Mouse (Mus musculus): ENCODE measurements at regions not wholly inside any gene's neighbourhood (a gene's known extent, or its start where the extent isn't known, plus 50 kb on each side); places are given as distances from the start of the nearest gene placed in this dataset.

- Histone ChIP-seq H3K9me3 (replicated peaks; ENCODE audit: low read length) (peaks cover 24% of the 10 kb centered on the region), H3K9ac (ENCODE audit: insufficient read depth, low read depth) (no peak overlapping the region), H3K36me3 (replicated peaks in 1 of 2; ENCODE audit: control insufficient read depth in 1 of 2, insufficient read depth in 1 of 2, low read length in 1 of 2) (peaks cover 26 to 46% of the 10 kb centered on the region in 2 experiments), H3K4me2 (ENCODE audit: insufficient read depth, low read depth, poor library complexity, severe bottlenecking) (no peak overlapping the region), H3K79me2 (replicated peaks; ENCODE audit: control insufficient read depth, extremely low read depth, insufficient read depth, poor library complexity, severe bottlenecking) (no peaks in the 10 kb centered on the region), H3K27me3 (replicated peaks) (no peaks in the 10 kb centered on the region), H3K4me3 (replicated peaks in 1 of 3; ENCODE audit: low read depth in 2 of 3, low read length in 2 of 3, poor library complexity in 1 of 3) (no peak overlapping the region), H3K4me1 (ENCODE audit: control insufficient read depth in 1 of 2, insufficient read depth in 2 of 2) (peaks cover 5 to 16% of the 10 kb centered on the region in 2 experiments; a peak in 3 of 4 replicates), H3K27ac (ENCODE audit: insufficient read depth, low read depth) (no peak overlapping the region)
- in situ Hi-C loops (cut with MboI; ENCODE audit: low pct_ligation_motif_present, low pct_unique_long_range_greater_than_20kb, low sequenced_read_pairs) (no loop called here), dilution Hi-C loops (cut with MboI; ENCODE audit: extremely low pct_ligation_motif_present, extremely low pct_unique_long_range_greater_than_20kb, low sequenced_read_pairs) (no loop called here)
- no peak for DNase-seq (ENCODE audit: extremely low read depth)
- TF ChIP-seq ZKSCAN1 (IDR thresholded peaks at IDR 0.05; ENCODE audit: borderline replicate concordance, low read depth, low read length) (no peak), POLR2A (IDR thresholded peaks at IDR 0.05; ENCODE audit: low read depth, low read length) (no peak), ZC3H11A (IDR thresholded peaks at IDR 0.05; ENCODE audit: low read depth, low read length) (no peak), NRF1 (IDR thresholded peaks at IDR 0.05; ENCODE audit: low read depth, low read length) (no peak), MYC (IDR thresholded peaks at IDR 0.05; ENCODE audit: low read depth, low read length) (no peak), POLR2AphosphoS2 (IDR thresholded peaks at IDR 0.05; ENCODE audit: low read depth, low read length) (no peak), HCFC1 (IDR thresholded peaks at IDR 0.05; ENCODE audit: low read depth, low read length) (no peak), RCOR1 (conservative IDR thresholded peaks at IDR 0.05; ENCODE audit: low read depth, low read length) (no peak), RAD21 (IDR thresholded peaks at IDR 0.05; ENCODE audit: low read depth, low read length) (no peak), MAX (IDR thresholded peaks at IDR 0.05; ENCODE audit: low read length) (no peak), CTCF (conservative IDR thresholded peaks at IDR 0.05 in 1 of 2, IDR thresholded peaks at IDR 0.05 in 1 of 2; ENCODE audit: low read depth in 2 of 2, low read length in 2 of 2) (no peak), USF1 (IDR thresholded peaks at IDR 0.05; ENCODE audit: low read depth, low read length) (no peak), PAX5 (IDR thresholded peaks at IDR 0.05; ENCODE audit: low read length) (no peak), TBP (conservative IDR thresholded peaks at IDR 0.05; ENCODE audit: low read depth, low read length) (no peak), SIN3A (IDR thresholded peaks at IDR 0.05; ENCODE audit: low read length) (no peak), ETS1 (conservative IDR thresholded peaks at IDR 0.05; ENCODE audit: low read depth, low read length) (no peak), USF2 (conservative IDR thresholded peaks at IDR 0.05; ENCODE audit: low read depth, low read length) (no peak), ZNF384 (IDR thresholded peaks at IDR 0.05; ENCODE audit: low read depth, low read length) (no peak), E2F4 (IDR thresholded peaks at IDR 0.05; ENCODE audit: insufficient replicate concordance, low read depth, low read length) (no peak)
Observed at GRCm38 (mm10) chr10:43769026-43769425, 132.5 kb downstream of the Qrsl1 start.

- H3K79me2 ChIP-seq (replicated peaks; ENCODE audit: control insufficient read depth, extremely low read depth, insufficient read depth, poor library complexity, severe bottlenecking), result no peaks in the 10 kb centered on the region
- DNase-seq (ENCODE audit: extremely low read depth), result no peak
- H3K9me3 ChIP-seq (replicated peaks; ENCODE audit: low read length), result no peaks in the 10 kb centered on the region
- H3K4me1 ChIP-seq (ENCODE audit: control insufficient read depth in 1 of 2, insufficient read depth in 2 of 2), result no peaks in the 10 kb centered on the region
- H3K27ac ChIP-seq (ENCODE audit: insufficient read depth, low read depth), result no peak overlapping the region
- H3K27me3 ChIP-seq (replicated peaks), result no peaks in the 10 kb centered on the region
- H3K4me2 ChIP-seq (ENCODE audit: insufficient read depth, low read depth, poor library complexity, severe bottlenecking), result no peak overlapping the region
- H3K4me3 ChIP-seq (replicated peaks in 1 of 3; ENCODE audit: low read depth in 2 of 3, low read length in 2 of 3, poor library complexity in 1 of 3), result no peak overlapping the region
- no peaks in the 10 kb centered on the region for H3K36me3 ChIP-seq (replicated peaks in 1 of 2; ENCODE audit: control insufficient read depth in 1 of 2, insufficient read depth in 1 of 2, low read length in 1 of 2)
- TF ChIP-seq USF1 (IDR thresholded peaks at IDR 0.05; ENCODE audit: low read depth, low read length) (no peak), ZNF384 (IDR thresholded peaks at IDR 0.05; ENCODE audit: low read depth, low read length) (no peak), TCF12 (IDR thresholded peaks at IDR 0.05; ENCODE audit: low read depth, low read length) (no peak), MEF2A (IDR thresholded peaks at IDR 0.05; ENCODE audit: borderline replicate concordance, low read depth, low read length) (no peak), MAFK (IDR thresholded peaks at IDR 0.05; ENCODE audit: insufficient replicate concordance, low read length) (no peak)
- no peak overlapping the region for H3K9ac ChIP-seq (ENCODE audit: insufficient read depth, low read depth)
- in situ Hi-C loops (cut with MboI; ENCODE audit: low pct_ligation_motif_present, low pct_unique_long_range_greater_than_20kb, low sequenced_read_pairs) (no loop called here), dilution Hi-C loops (cut with MboI; ENCODE audit: extremely low pct_ligation_motif_present, extremely low pct_unique_long_range_greater_than_20kb, low sequenced_read_pairs) (no loop called here)
Observed at GRCm38 (mm10) chr10:43775807-43776206, 125.7 kb downstream of the Qrsl1 start.
